Mouse (Mus musculus) forebrain, embryonic 16.5 days (tissue): Measurements from ENCODE around the gene Nr6a1. TPM values are rescaled to one million over a fixed set of nuclear protein-coding genes. Genes with fewer than 3 reads are reported as not detected.

Experiments
- ATAC-seq: fragments of 200-750 bp; cut with Nextera tagmentation; 2 replicates; pipeline ENCODE4 v1.8.0; 2017; ENCODE audit warnings: mild to moderate bottlenecking, moderate library complexity
- H3K27ac ChIP-seq: fragments of 300-500 bp; sonication (generic); 2 replicates; pipeline ENCODE4 v1.5.1; 2014; ENCODE audit warnings: low read length, control low read depth
- H3K27me3 ChIP-seq: fragments of 300-500 bp; sonication (generic); replicated peaks from 2 replicates; pipeline ENCODE4 v1.6.1; 2014; ENCODE audit warnings: low read length; ENCODE audit not compliant: control insufficient read depth, insufficient read depth
- H3K36me3 ChIP-seq: fragments of 300-500 bp; sonication (generic); 2 replicates; pipeline ENCODE4 v1.6.1; 2014; ENCODE audit not compliant: control insufficient read depth, insufficient read depth
- H3K4me1 ChIP-seq: fragments of 300-500 bp; sonication (generic); replicated peaks from 2 replicates; pipeline ENCODE4 v1.6.1; 2014; ENCODE audit warnings: low read length; ENCODE audit not compliant: control insufficient read depth, insufficient read depth
- H3K4me2 ChIP-seq: fragments of 300-500 bp; sonication (generic); 2 replicates; pipeline ENCODE4 v1.6.1; 2014; ENCODE audit warnings: mild to moderate bottlenecking, low read length, control low read depth
- H3K4me3 ChIP-seq: fragments of 300-500 bp; sonication (generic); replicated peaks from 2 replicates; pipeline ENCODE4 v1.5.1; 2014; ENCODE audit warnings: mild to moderate bottlenecking, low read length, control low read depth
- H3K9ac ChIP-seq: fragments of 300-500 bp; sonication (generic); replicated peaks from 2 replicates; pipeline ENCODE4 v1.6.1; 2014; ENCODE audit warnings: low read depth, low read length, control low read depth
- H3K9me3 ChIP-seq: fragments of 300-500 bp; sonication (generic); 2 replicates; pipeline ENCODE4 v1.6.1; 2016; ENCODE audit warnings: low read length; ENCODE audit not compliant: control insufficient read depth
- WGBS: fragments of 180-500 bp; shearing (Covaris S2); extraction: QIAGEN DNeasy Blood & Tissue Kit; methylation state at CpG from one replicate; pipeline ENCODE4 v1.1.7; 2014; 5-methylcytosine and 5-hydroxymethylcytosine counted together
- polyA plus RNA-seq: library from polyadenylated mRNA; unstranded; fragments of >200 nt; fragmentation: Nextera tagmentation; extraction: Ambion mirVana; gene quantifications from 2 replicates; pipeline ENCODE4 v1.2.1, GENCODE M21; 2015

Gene Nr6a1
- polyA plus RNA-seq, 1 experiment from 2014 or later, result 1.1 TPM

- 83% methylated on average over 14 of the region's 14 CpGs for WGBS
- H3K4me1 ChIP-seq, result no peaks in the 10 kb centered on the region
- ATAC-seq, result no peak
Measured at GRCm38 (mm10) chr2:38941426-38941825, 13.9 kb upstream of the Nr6a1 start.

GRCm38 (mm10) chr2:38939047-38939446, 11.6 kb upstream of the Nr6a1 start:
- H3K4me2 ChIP-seq, result no peak overlapping the region
- H3K4me3 ChIP-seq, result no peak overlapping the region
- H3K27ac ChIP-seq, result no peak overlapping the region
- H3K4me1 ChIP-seq, result peaks cover 1% of the 10 kb centered on the region
- H3K9me3 ChIP-seq, result no peaks in the 10 kb centered on the region
- no peaks in the 10 kb centered on the region for H3K36me3 ChIP-seq
- no peak overlapping the region for H3K9ac ChIP-seq
- WGBS, result 75% methylated on average over 2 of the region's 2 CpGs
- no peak for ATAC-seq
- no peaks in the 10 kb centered on the region for H3K27me3 ChIP-seq

More at GRCm38 (mm10) chr2:38941426-38941825, 13.9 kb upstream of the Nr6a1 start:
- no peaks in the 10 kb centered on the region for H3K27me3 ChIP-seq
- no peak overlapping the region for H3K4me3 ChIP-seq
- no peak overlapping the region for H3K4me2 ChIP-seq
- H3K9ac ChIP-seq, result no peak overlapping the region
- no peaks in the 10 kb centered on the region for H3K36me3 ChIP-seq
- H3K27ac ChIP-seq, result no peak overlapping the region
- H3K9me3 ChIP-seq, result no peaks in the 10 kb centered on the region

GRCm38 (mm10) chr2:38938007-38938406, 10.5 kb upstream of the Nr6a1 start:
- Histone ChIP-seq H3K9ac (no peak overlapping the region), H3K9me3 (no peaks in the 10 kb centered on the region), H3K36me3 (no peaks in the 10 kb centered on the region), H3K27me3 (no peaks in the 10 kb centered on the region), H3K4me2 (no peak overlapping the region), H3K4me1 (peaks cover 6% of the 10 kb centered on the region), H3K4me3 (no peak overlapping the region), H3K27ac (no peak overlapping the region)
- ATAC-seq, result no peak
- 92% methylated on average over 1 of the region's 1 CpGs for WGBS

GRCm38 (mm10) chr2:38937396-38937795, 9.9 kb upstream of the Nr6a1 start:
- WGBS, result 66% methylated on average over 3 of the region's 3 CpGs
- no peaks in the 10 kb centered on the region for H3K36me3 ChIP-seq
- H3K4me2 ChIP-seq, result no peak overlapping the region
- H3K9ac ChIP-seq, result no peak overlapping the region
- H3K4me1 ChIP-seq, result peaks cover 6% of the 10 kb centered on the region
- H3K9me3 ChIP-seq, result no peaks in the 10 kb centered on the region
- no peak overlapping the region for H3K4me3 ChIP-seq
- no peak overlapping the region for H3K27ac ChIP-seq
- H3K27me3 ChIP-seq, result no peaks in the 10 kb centered on the region
- no peak for ATAC-seq

- peaks cover 6% of the 10 kb centered on the region for H3K4me1 ChIP-seq
- no peaks in the 10 kb centered on the region for H3K36me3 ChIP-seq
- no peak for ATAC-seq
- no peak overlapping the region for H3K4me2 ChIP-seq
- no peak overlapping the region for H3K27ac ChIP-seq
- no peaks in the 10 kb centered on the region for H3K27me3 ChIP-seq
- H3K4me3 ChIP-seq, result no peak overlapping the region
- H3K9ac ChIP-seq, result no peak overlapping the region
- H3K9me3 ChIP-seq, result no peaks in the 10 kb centered on the region
- 65% methylated on average over 9 of the region's 9 CpGs for WGBS
Measured at GRCm38 (mm10) chr2:38936721-38937378, 9.4 kb upstream of the Nr6a1 start.

- Histone ChIP-seq H3K36me3 (no peaks in the 10 kb centered on the region), H3K9me3 (no peaks in the 10 kb centered on the region), H3K27me3 (0 out of 2 replicates have a peak, but pooled peaks cover 2% of the 10 kb centered on the region), H3K9ac (no peak overlapping the region), H3K27ac (no peak overlapping the region), H3K4me1 (peaks cover 12% of the 10 kb centered on the region), H3K4me2 (no peak overlapping the region), H3K4me3 (no peak overlapping the region)
- no peak for ATAC-seq
- 54% methylated on average over 5 of the region's 5 CpGs for WGBS
Measured at GRCm38 (mm10) chr2:38934936-38935335, 7.4 kb upstream of the Nr6a1 start.

GRCm38 (mm10) chr2:38933931-38934330, 6.4 kb upstream of the Nr6a1 start:
- Histone ChIP-seq H3K4me2 (no peak overlapping the region), H3K27ac (no peak overlapping the region; the same call in 1 of the 2 replicates), H3K9me3 (no peaks in the 10 kb centered on the region), H3K27me3 (0 out of 2 replicates have a peak, but pooled peaks cover 2% of the 10 kb centered on the region), H3K9ac (no peak overlapping the region), H3K36me3 (no peaks in the 10 kb centered on the region), H3K4me3 (no peak overlapping the region), H3K4me1 (peaks cover 12% of the 10 kb centered on the region)
- ATAC-seq, result no peak
- 12% methylated on average over 2 of the region's 2 CpGs for WGBS

GRCm38 (mm10) chr2:38931851-38932667, 4.6 kb upstream of the Nr6a1 start, which contains the start of gene Olfml2a:
TSS of gene Olfml2a (plus strand) at chr2:38931978.
- peak; percentile 72 for ATAC-seq
- H3K9ac ChIP-seq, result peak within 1 kb of the TSS; percentile 54
- no peaks in the 10 kb centered on the region for H3K9me3 ChIP-seq
- H3K4me1 ChIP-seq, result peaks cover 13% of the 10 kb centered on the region
- 7% methylated on average over 32 of the region's 32 CpGs for WGBS
- H3K4me2 ChIP-seq, result peak within 1 kb of the TSS; percentile 90
- no peaks in the 10 kb centered on the region for H3K36me3 ChIP-seq
- peak within 1 kb of the TSS; percentile 40 for H3K4me3 ChIP-seq
- H3K27me3 ChIP-seq, result 0 out of 2 replicates have a peak, but pooled peaks cover 2% of the 10 kb centered on the region
- no peak within 1 kb of the TSS for H3K27ac ChIP-seq

GRCm38 (mm10) chr2:38930269-38930668, 2.8 kb upstream of the Nr6a1 start:
- Histone ChIP-seq H3K27ac (no peak overlapping the region), H3K36me3 (no peaks in the 10 kb centered on the region), H3K9me3 (no peaks in the 10 kb centered on the region), H3K4me3 (no peak overlapping the region), H3K9ac (no peak overlapping the region), H3K27me3 (0 out of 2 replicates have a peak, but pooled peaks cover 2% of the 10 kb centered on the region), H3K4me2 (no peak overlapping the region), H3K4me1 (peaks cover 22% of the 10 kb centered on the region)
- ATAC-seq, result no peak
- WGBS, result 65% methylated on average over 2 of the region's 2 CpGs
